Mouse (Mus musculus) heart, postnatal 0 days (tissue): ENCODE results near the gene 1700020N01Rik.

Experiments
- CTCF ChIP-seq: IDR thresholded peaks from 2 replicates; pipeline ENCODE4 v1.5.1; 2016; ENCODE audit warnings: antibody characterized with exemption, control low read depth, low read depth
- EP300 ChIP-seq: IDR thresholded peaks from 2 replicates; pipeline ENCODE4 v1.6.1; 2016; ENCODE audit warnings: antibody characterized with exemption, low read depth

DNA sequence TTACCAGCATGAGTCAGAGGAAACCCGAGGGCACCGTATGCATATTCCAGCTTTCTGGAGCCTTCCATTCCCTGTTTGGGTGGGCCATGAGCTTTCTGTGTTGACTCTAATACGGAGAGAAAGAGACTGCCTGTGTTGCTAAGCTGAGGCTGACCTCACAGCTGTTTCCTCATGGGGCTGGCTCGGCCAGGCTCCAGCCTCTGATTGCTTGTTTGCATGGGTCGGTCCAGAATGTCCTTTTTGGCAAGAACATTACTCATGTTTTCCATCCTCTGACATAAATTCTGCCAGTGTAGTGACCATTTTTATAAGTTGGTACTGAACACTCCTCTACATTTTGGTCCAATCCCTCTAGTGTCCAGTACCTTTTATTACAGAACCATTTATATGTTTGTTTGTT is 35.6 kb downstream of the 1700020N01Rik start:
- TF ChIP-seq CTCF (no peak), EP300 (peak; percentile 60; the same call in 1 of the 2 replicates)
